8 mouse cellular contexts compared by ENCODE assay signal in the genomic region with DNA sequence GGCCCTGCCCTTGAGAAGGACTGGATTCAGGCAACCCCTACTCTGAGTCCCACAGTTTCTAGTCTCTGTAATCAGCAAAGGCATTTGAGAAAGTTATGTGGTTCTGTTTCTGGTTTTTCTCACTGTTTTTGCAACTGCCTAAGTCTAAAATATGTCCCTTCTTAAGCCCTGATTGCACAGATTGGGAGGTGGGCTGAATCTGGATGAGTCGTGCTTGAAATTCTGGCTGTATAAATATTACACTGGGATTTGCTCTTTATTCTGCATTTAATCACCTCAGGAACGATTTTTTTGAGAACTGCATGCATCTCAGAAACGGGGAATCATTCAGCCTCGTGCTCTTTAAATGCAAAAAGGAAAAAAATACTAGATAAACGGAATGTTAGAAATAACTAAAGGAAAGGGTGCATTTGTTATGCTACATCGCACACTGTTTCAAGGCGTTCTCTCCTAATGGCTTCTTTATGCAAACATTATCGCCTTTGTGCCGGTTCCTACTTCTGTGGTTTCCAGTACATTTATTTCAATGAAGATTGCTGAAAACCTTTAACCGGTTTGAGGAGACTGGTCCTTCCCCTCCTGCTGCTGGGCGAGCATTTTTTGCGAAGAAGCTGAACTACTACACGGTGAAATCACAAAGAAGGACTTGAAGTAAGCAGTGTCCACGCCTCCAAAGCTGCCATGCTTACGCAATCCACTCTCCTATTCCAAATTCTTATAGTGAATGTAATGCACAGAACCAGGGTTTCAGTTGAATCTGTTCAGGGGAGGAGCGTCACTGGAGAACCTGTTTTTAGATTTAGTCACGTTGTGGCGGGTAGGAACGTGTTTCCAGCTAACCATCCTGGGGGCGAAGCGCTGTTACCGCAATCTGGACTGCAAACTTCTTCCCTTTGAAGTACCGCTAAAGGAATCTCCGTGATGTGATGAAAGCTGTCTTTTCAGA.
A peak's percentile ranks its signal among the peaks of the same experiment; 100 is the strongest.
DNase-seq lines count a peak whose midpoint lies in the region; ATAC-seq and TF ChIP-seq lines count a peak whose summit lies in the region.

No protein-coding gene starts in this region.

- 66% methylated on average over 24 of the region's 24 CpGs for WGBS in kidney, postnatal 0 days

- H3K27me3 ChIP-seq in kidney, postnatal 0 days (ENCODE audit: insufficient read depth, low read length) = no peaks in the 10 kb centered on the region

- H3K27ac ChIP-seq in kidney, postnatal 0 days = no peak overlapping the region
- H3K27ac ChIP-seq in embryonic fibroblast, embryonic 13.5 days (ENCODE audit: insufficient read depth, low read length) = peak overlapping the region; percentile 93

- no peak for TF ChIP-seq POLR2A in embryonic fibroblast, embryonic 13.5 days (IDR thresholded peaks at IDR 0.05; ENCODE audit: low read depth, low read length)

- no peaks in the 10 kb centered on the region for H3K4me1 ChIP-seq in kidney, postnatal 0 days (replicated peaks; ENCODE audit: insufficient read depth, low read length)
- H3K4me1 ChIP-seq in embryonic fibroblast, embryonic 13.5 days (ENCODE audit: control insufficient read depth, insufficient read depth, low read length) = peaks cover 6% of the 10 kb centered on the region; the same call in 1 of the 2 replicates

- H3K4me3 ChIP-seq in kidney, postnatal 0 days (replicated peaks; ENCODE audit: low read depth, low read length) = no peak overlapping the region
- H3K4me3 ChIP-seq in embryonic fibroblast, embryonic 13.5 days (ENCODE audit: insufficient read depth, low read length) = no peak overlapping the region

- no peaks in the 10 kb centered on the region for H3K36me3 ChIP-seq in kidney, postnatal 0 days (ENCODE audit: insufficient read depth, low read length)

- peak overlapping the region; percentile 4; the same call in 1 of the 2 replicates for H3K4me2 ChIP-seq in kidney, postnatal 0 days (ENCODE audit: low read length)

- TF ChIP-seq CTCF in kidney, postnatal 0 days (IDR thresholded peaks at IDR 0.05; ENCODE audit: low read depth) = no peak
- no peak for TF ChIP-seq CTCF in embryonic fibroblast, embryonic 13.5 days (IDR thresholded peaks at IDR 0.05; ENCODE audit: borderline replicate concordance, insufficient read depth, low read length)

- H3K9ac ChIP-seq in kidney, postnatal 0 days (ENCODE audit: low read depth, low read length) = no peak overlapping the region

- no peaks in the 10 kb centered on the region for H3K9me3 ChIP-seq in kidney, postnatal 0 days (replicated peaks; ENCODE audit: low read length)

- no peak for DNase-seq in kidney, postnatal 0 days (ENCODE audit: low spot score)
- DNase-seq in kidney, adult 9 months = no peak
- peak; percentile 52 for DNase-seq in layer of hippocampus, adult 9-10 months (ENCODE audit: low spot score)
- DNase-seq in right cerebral cortex, adult 2 months (ENCODE audit: low spot score in 2 of 2) = peak; percentile 69 to 76
- DNase-seq in testis, postnatal 14 days (ENCODE audit: low spot score) = no peak
- DNase-seq in B cell, adult 2 months = no peak

- ATAC-seq in kidney, postnatal 0 days (replicated peaks; ENCODE audit: low FRiP score, low read depth) = no peak
- no peak for ATAC-seq in inflammation-experienced regulatory T-cells, adult 6 months

Comparison
In these comparisons a context has a peak if more than half of its experiments do, and no peak if none do; other contexts are left out.
1. DNase-seq: peak in layer of hippocampus, adult 9-10 months (single experiment) and right cerebral cortex, adult 2 months (2 of 2); none in kidney, postnatal 0 days (single experiment), kidney, adult 9 months (single experiment), testis, postnatal 14 days (single experiment) and B cell, adult 2 months (0 of 2).